Mouse (Mus musculus): Measurements from ENCODE around the gene H2-Aa. TPM values are rescaled to one million over a fixed set of nuclear protein-coding genes. Genes with fewer than 3 reads are reported as not detected.
A peak's percentile ranks its signal among the peaks of the same experiment; 100 is the strongest.

The H2-Aa gene
- total RNA-seq (2012; rRNA removed) (not detected in 2 replicates), polyA plus RNA-seq (2012; ENCODE audit: insufficient read depth in 1 of 2, insufficient read length in 2 of 2, low read depth in 1 of 2, low replicate concordance in 2 of 2, missing spikeins in 1 of 2) (not detected)

- H3K27ac ChIP-seq (ENCODE audit: control insufficient read depth, low read depth, low read length): no peak within 1 kb of the TSS
Measured at GRCm38 (mm10) chr17:34287648-34288047, at the start of gene H2-Aa. Gene H2-Aa (minus strand): TSS chr17:34287823.

DNA sequence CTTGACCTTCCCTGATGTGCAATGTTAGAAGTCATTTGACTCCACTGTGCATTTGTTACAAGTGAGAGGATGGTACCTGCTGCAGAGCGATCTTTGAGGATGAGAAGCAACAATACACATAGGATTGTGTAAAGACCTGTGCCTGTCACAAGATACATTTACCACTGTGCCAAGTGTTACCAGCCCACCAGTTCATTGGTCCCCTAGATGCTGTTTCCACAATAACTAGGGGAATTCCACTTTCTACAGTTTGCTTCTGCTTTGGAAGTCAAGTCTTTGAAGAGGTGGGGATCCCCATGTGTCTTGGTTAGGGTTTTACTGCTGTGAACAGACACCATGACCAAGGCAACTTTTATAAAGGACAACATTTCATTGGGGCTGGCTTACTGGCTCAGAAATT lies 43.6 kb upstream of the H2-Aa start:
- Histone ChIP-seq H3K9me3 (replicated peaks; ENCODE audit: insufficient read depth, low read length) (no peaks in the 10 kb centered on the region), H3K4me3 (ENCODE audit: control insufficient read depth in 1 of 2, insufficient read depth in 1 of 2, low read depth in 2 of 2, low read length in 2 of 2) (no peak overlapping the region), H3K36me3 (ENCODE audit: control insufficient read depth in 1 of 2, insufficient read depth in 2 of 2, low read length in 2 of 2) (no peaks in the 10 kb centered on the region), H3K4me1 (ENCODE audit: control insufficient read depth in 1 of 2, insufficient read depth in 2 of 2, low read length in 2 of 2) (no peaks in the 10 kb centered on the region), H3K27ac (ENCODE audit: control insufficient read depth, low read depth, low read length) (no peak overlapping the region), H3K27me3 (ENCODE audit: control insufficient read depth in 1 of 2, insufficient read depth in 2 of 2, low read length in 2 of 2) (peaks cover 2 to 3% of the 10 kb centered on the region in 2 experiments), H3K9ac (ENCODE audit: control insufficient read depth, low read depth, low read length, poor library complexity, severe bottlenecking) (no peak overlapping the region), H3K79me2 (ENCODE audit: control insufficient read depth, insufficient read depth, low read length, poor library complexity) (no peaks in the 10 kb centered on the region)
- TF ChIP-seq CHD1 (IDR thresholded peaks at IDR 0.05; ENCODE audit: low read depth, low read length) (no peak), ZC3H11A (IDR thresholded peaks at IDR 0.05; ENCODE audit: low read depth, low read length) (no peak), MYC (IDR thresholded peaks at IDR 0.05; ENCODE audit: low read depth, low read length) (no peak), GABPA (IDR thresholded peaks at IDR 0.05; ENCODE audit: low read depth, low read length) (no peak), MAZ (IDR thresholded peaks at IDR 0.05; ENCODE audit: low read depth, low read length) (no peak), ZKSCAN1 (IDR thresholded peaks at IDR 0.05; ENCODE audit: low read depth, low read length) (no peak), ETS1 (IDR thresholded peaks at IDR 0.05; ENCODE audit: low read depth, low read length) (no peak), RAD21 (IDR thresholded peaks at IDR 0.05; ENCODE audit: low read depth, low read length) (no peak), ZNF384 (IDR thresholded peaks at IDR 0.05; ENCODE audit: low read depth, low read length) (no peak), GATA1 (IDR thresholded peaks at IDR 0.05; ENCODE audit: low read depth, low read length) (no peak), MEF2A (IDR thresholded peaks at IDR 0.05; ENCODE audit: extremely low read depth, insufficient replicate concordance, low read depth, low read length, poor library complexity, severe bottlenecking) (no peak), USF1 (IDR thresholded peaks at IDR 0.05; ENCODE audit: low read depth, low read length) (no peak)
- DNase-seq (ENCODE audit: low read depth, low spot score): no peak

More at GRCm38 (mm10) chr17:34287648-34288047, at the start of gene H2-Aa:
- H3K79me2 ChIP-seq (ENCODE audit: control insufficient read depth, insufficient read depth, low read length, poor library complexity): no peaks in the 10 kb centered on the region
- peak; percentile 77 for DNase-seq (ENCODE audit: low read depth, low spot score)
- H3K27me3 ChIP-seq (ENCODE audit: control insufficient read depth in 1 of 2, insufficient read depth in 2 of 2, low read length in 2 of 2): peaks cover 0 to 1% of the 10 kb centered on the region in 2 experiments; a peak in 2 of 4 replicates
- H3K4me1 ChIP-seq (ENCODE audit: control insufficient read depth in 1 of 2, insufficient read depth in 2 of 2, low read length in 2 of 2): no peaks in the 10 kb centered on the region
- H3K9me3 ChIP-seq (replicated peaks; ENCODE audit: insufficient read depth, low read length): no peaks in the 10 kb centered on the region
- H3K36me3 ChIP-seq (ENCODE audit: control insufficient read depth in 1 of 2, insufficient read depth in 2 of 2, low read length in 2 of 2): no peaks in the 10 kb centered on the region
- no peak within 1 kb of the TSS for H3K9ac ChIP-seq (ENCODE audit: control insufficient read depth, low read depth, low read length, poor library complexity, severe bottlenecking)
- no peak within 1 kb of the TSS for H3K4me3 ChIP-seq (ENCODE audit: control insufficient read depth in 1 of 2, insufficient read depth in 1 of 2, low read depth in 2 of 2, low read length in 2 of 2)
- no peak for TF ChIP-seq RAD21 (IDR thresholded peaks at IDR 0.05; ENCODE audit: low read depth, low read length)
- peak; percentile 85 for TF ChIP-seq CHD2 (IDR thresholded peaks at IDR 0.05; ENCODE audit: low read length)

DNA sequence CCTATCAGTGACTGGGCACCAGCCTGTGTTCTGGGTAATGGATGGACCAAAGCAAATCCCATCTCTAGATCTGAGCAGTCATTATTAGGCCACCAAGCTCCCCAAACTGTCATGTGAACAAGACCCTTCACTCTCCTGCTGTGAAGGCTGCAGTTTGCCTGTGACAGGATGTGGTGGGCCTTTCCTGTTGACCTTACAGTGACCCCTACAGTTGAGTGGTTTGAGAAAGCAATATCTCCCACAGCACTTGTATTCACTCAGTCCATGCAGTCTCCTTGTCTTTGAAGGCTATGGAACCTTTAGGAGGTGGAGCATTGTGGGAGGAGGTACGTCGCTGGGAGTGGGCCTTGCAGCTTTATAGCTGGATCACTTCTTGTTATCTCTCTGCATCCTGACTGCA lies 42.2 kb upstream of the H2-Aa start:
- Histone ChIP-seq H3K9me3 (replicated peaks; ENCODE audit: insufficient read depth, low read length) (no peaks in the 10 kb centered on the region), H3K27ac (ENCODE audit: control insufficient read depth, low read depth, low read length) (no peak overlapping the region), H3K4me3 (ENCODE audit: control insufficient read depth in 1 of 2, insufficient read depth in 1 of 2, low read depth in 2 of 2, low read length in 2 of 2) (no peak overlapping the region), H3K4me1 (ENCODE audit: control insufficient read depth in 1 of 2, insufficient read depth in 2 of 2, low read length in 2 of 2) (no peaks in the 10 kb centered on the region), H3K79me2 (ENCODE audit: control insufficient read depth, insufficient read depth, low read length, poor library complexity) (no peaks in the 10 kb centered on the region), H3K36me3 (ENCODE audit: control insufficient read depth in 1 of 2, insufficient read depth in 2 of 2, low read length in 2 of 2) (no peaks in the 10 kb centered on the region), H3K27me3 (ENCODE audit: control insufficient read depth in 1 of 2, insufficient read depth in 2 of 2, low read length in 2 of 2) (peaks cover 2 to 4% of the 10 kb centered on the region in 2 experiments), H3K9ac (ENCODE audit: control insufficient read depth, low read depth, low read length, poor library complexity, severe bottlenecking) (no peak overlapping the region)
- DNase-seq (ENCODE audit: low read depth, low spot score): no peak
- TF ChIP-seq CHD1 (IDR thresholded peaks at IDR 0.05; ENCODE audit: low read depth, low read length): no peak
- TF ChIP-seq ETS1 (IDR thresholded peaks at IDR 0.05; ENCODE audit: low read depth, low read length): no peak
- no peak for TF ChIP-seq GABPA (IDR thresholded peaks at IDR 0.05; ENCODE audit: low read depth, low read length)
- no peak for TF ChIP-seq CHD2 (IDR thresholded peaks at IDR 0.05; ENCODE audit: low read length)
- TF ChIP-seq MXI1 (IDR thresholded peaks at IDR 0.05; ENCODE audit: low read depth, low read length): no peak
- TF ChIP-seq NRF1 (IDR thresholded peaks at IDR 0.05; ENCODE audit: insufficient read depth, low read depth, low read length, poor library complexity, severe bottlenecking): no peak
- no peak for TF ChIP-seq RCOR1 (IDR thresholded peaks at IDR 0.05; ENCODE audit: low read depth, low read length)
- TF ChIP-seq NELFE (IDR thresholded peaks at IDR 0.05; ENCODE audit: low read depth, low read length): no peak

All from MEL (cell line).